Mouse (Mus musculus) ES-E14 (cell line): ENCODE results near the gene Prtg.

Experiments used
- HCFC1 ChIP-seq: IDR thresholded peaks from 2 replicates; pipeline ENCODE4 v1.6.1; 2012; ENCODE audit warnings: low read length, inconsistent platforms, borderline replicate concordance; ENCODE audit not compliant: insufficient read depth
- MAFK ChIP-seq: IDR thresholded peaks from 2 replicates; pipeline ENCODE4 v1.6.1; 2014; ENCODE audit warnings: mild to moderate bottlenecking, low read depth, low read length, inconsistent platforms; ENCODE audit not compliant: insufficient read depth
- ZNF384 ChIP-seq: IDR thresholded peaks from 2 replicates; pipeline ENCODE4 v1.6.1; 2012; ENCODE audit warnings: low read depth, low read length, inconsistent platforms

- TF ChIP-seq HCFC1 (no peak), MAFK (no peak), ZNF384 (no peak)
Measured at GRCm38 (mm10) chr9:72846160-72846559, 39.5 kb downstream of the Prtg start.
